Mouse (Mus musculus) limb, embryonic 11.5 days (tissue): Measurements from ENCODE around the gene Itm2b. TPM values are rescaled to one million over a fixed set of nuclear protein-coding genes. Genes with fewer than 3 reads are reported as not detected.
A peak's percentile ranks its signal among the peaks of the same experiment; 100 is the strongest.

ENCODE experiments used
- ATAC-seq: fragments of 200-750 bp; cut with Nextera tagmentation; 2 replicates; pipeline ENCODE4 v1.8.0; 2017; ENCODE audit warnings: low read depth; ENCODE audit not compliant: insufficient number of reproducible peaks, low FRiP score, low TSS enrichment
- DNase-seq: peaks from one replicate; pipeline ENCODE4 v3.0.0-alpha.2; 2015; ENCODE audit warnings: low spot score
- H3K27ac ChIP-seq: fragments of 300-500 bp; sonication (generic); replicated peaks from 2 replicates; pipeline ENCODE4 v1.5.1; 2014; ENCODE audit warnings: low read depth, mild to moderate bottlenecking, low read length
- H3K27me3 ChIP-seq: fragments of 300-500 bp; sonication (generic); 2 replicates; pipeline ENCODE4 v1.6.1; 2014; ENCODE audit warnings: mild to moderate bottlenecking, low read length, mixed read lengths; ENCODE audit not compliant: control insufficient read depth, insufficient read depth
- H3K36me3 ChIP-seq: fragments of 300-500 bp; sonication (generic); 2 replicates; pipeline ENCODE4 v1.6.1; 2014; ENCODE audit warnings: mild to moderate bottlenecking, low read length, moderate library complexity, mixed read lengths; ENCODE audit not compliant: control insufficient read depth, insufficient read depth
- H3K4me1 ChIP-seq: fragments of 300-500 bp; sonication (generic); 2 replicates; pipeline ENCODE4 v1.6.1; 2014; ENCODE audit warnings: low read length, mixed read lengths; ENCODE audit not compliant: control insufficient read depth, insufficient read depth
- H3K4me2 ChIP-seq: fragments of 300-500 bp; sonication (generic); 2 replicates; pipeline ENCODE4 v1.6.1; 2014; ENCODE audit warnings: low read depth, mild to moderate bottlenecking, moderate library complexity; ENCODE audit not compliant: severe bottlenecking
- H3K4me3 ChIP-seq: fragments of 300-500 bp; sonication (generic); 2 replicates; pipeline ENCODE4 v1.5.1; 2014; ENCODE audit warnings: low read depth, low read length
- H3K9ac ChIP-seq: fragments of 300-500 bp; sonication (generic); 2 replicates; pipeline ENCODE4 v1.6.1; 2014; ENCODE audit warnings: mild to moderate bottlenecking, low read length
- H3K9me3 ChIP-seq: fragments of 300-500 bp; sonication (generic); 2 replicates; pipeline ENCODE4 v1.6.1; 2016; ENCODE audit warnings: low read length; ENCODE audit not compliant: control insufficient read depth
- WGBS: fragments of 180-500 bp; shearing (Covaris S2); extraction: QIAGEN DNeasy Blood & Tissue Kit; methylation state at CpG from one replicate; pipeline ENCODE4 v1.1.7; 2014; 5-methylcytosine and 5-hydroxymethylcytosine counted together
- polyA plus RNA-seq: library from polyadenylated mRNA; unstranded; fragments of >200 nt; fragmentation: Nextera tagmentation; extraction: Ambion mirVana; gene quantifications from 2 replicates; pipeline ENCODE4 v1.2.1, GENCODE M21; 2014

Gene Itm2b
- polyA plus RNA-seq, result 335 and 352 TPM in 2 replicates

- Histone ChIP-seq H3K4me2 (peak within 1 kb of the TSS; percentile 37), H3K27me3 (no peaks in the 10 kb centered on the region), H3K4me3 (peak within 1 kb of the TSS; percentile 94), H3K9me3 (no peaks in the 10 kb centered on the region), H3K4me1 (peaks cover 9% of the 10 kb centered on the region), H3K36me3 (no peaks in the 10 kb centered on the region), H3K27ac (peak within 1 kb of the TSS; percentile 88), H3K9ac (peak within 1 kb of the TSS; percentile 94)
- DNase-seq (peak; percentile 93), ATAC-seq (peak; percentile 93)
- WGBS, result 1% methylated on average over 60 of the region's 62 CpGs
Measured at GRCm38 (mm10) chr14:73384913-73385719, at the start of gene Itm2b. TSS of gene Itm2b (minus strand) at chr14:73385289.

DNA sequence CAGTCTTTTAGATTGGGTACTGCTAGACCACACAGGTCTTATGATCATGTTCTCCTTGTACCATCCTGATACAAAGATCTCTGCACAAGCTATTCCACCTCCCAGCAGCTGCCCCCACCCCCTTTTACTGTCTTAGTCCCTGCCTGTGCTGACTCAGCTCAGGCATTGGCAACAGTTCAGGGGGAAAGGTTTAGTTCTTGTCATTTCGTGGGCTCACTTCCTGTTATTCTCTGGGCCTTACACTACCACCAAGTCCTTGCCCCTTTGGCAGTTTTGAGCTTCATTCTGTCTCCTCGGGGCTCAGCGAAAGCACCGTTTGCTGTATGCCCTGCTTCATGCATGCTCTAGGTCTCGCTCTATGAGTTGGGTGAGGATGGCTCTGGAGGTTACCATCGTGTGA lies 48.4 kb upstream of the Itm2b start:
- Histone ChIP-seq H3K36me3 (no peaks in the 10 kb centered on the region), H3K9ac (no peak overlapping the region), H3K4me2 (no peak overlapping the region), H3K27me3 (no peaks in the 10 kb centered on the region), H3K4me3 (no peak overlapping the region), H3K9me3 (no peaks in the 10 kb centered on the region), H3K27ac (no peak overlapping the region), H3K4me1 (no peaks in the 10 kb centered on the region)
- WGBS, result 85% methylated on average over 6 of the region's 6 CpGs
- ATAC-seq (no peak), DNase-seq (no peak)

DNA sequence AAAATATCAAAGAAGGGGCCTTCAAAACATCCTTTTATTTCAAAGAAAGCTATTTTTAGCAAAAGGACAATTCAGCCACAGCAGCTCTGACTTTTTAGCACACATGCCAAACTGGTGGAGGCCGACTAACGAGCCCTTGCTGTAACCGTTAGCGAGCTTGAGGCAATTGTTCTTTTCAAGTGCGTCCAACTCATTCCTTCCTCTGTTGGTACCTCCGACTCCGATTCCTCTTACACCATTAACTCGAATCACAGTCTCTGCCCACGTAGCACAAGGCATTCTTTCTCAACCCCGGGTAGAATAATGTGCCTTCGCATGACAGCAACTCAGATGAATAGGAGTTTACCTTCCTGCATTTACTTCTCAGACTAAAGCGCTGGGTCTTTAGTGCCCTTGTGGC lies 45.5 kb upstream of the Itm2b start:
- Histone ChIP-seq H3K36me3 (no peaks in the 10 kb centered on the region), H3K4me1 (peaks cover 2% of the 10 kb centered on the region; the same call in 1 of the 2 replicates), H3K4me2 (no peak overlapping the region), H3K9me3 (no peaks in the 10 kb centered on the region), H3K27ac (no peak overlapping the region), H3K4me3 (no peak overlapping the region), H3K9ac (no peak overlapping the region), H3K27me3 (no peaks in the 10 kb centered on the region)
- 43% methylated on average over 12 of the region's 12 CpGs for WGBS
- no peak for DNase-seq
- ATAC-seq, result no peak

GRCm38 (mm10) chr14:73425571-73426041 lies 40.5 kb upstream of the Itm2b start:
- Histone ChIP-seq H3K27ac (no peak overlapping the region; the same call in 1 of the 2 replicates), H3K9ac (no peak overlapping the region), H3K9me3 (no peaks in the 10 kb centered on the region), H3K27me3 (no peaks in the 10 kb centered on the region), H3K36me3 (no peaks in the 10 kb centered on the region), H3K4me3 (no peak overlapping the region), H3K4me1 (peaks cover 6% of the 10 kb centered on the region), H3K4me2 (no peak overlapping the region)
- ATAC-seq, result no peak
- DNase-seq, result no peak
- 17% methylated on average over 2 of the region's 2 CpGs for WGBS

- no peaks in the 10 kb centered on the region for H3K36me3 ChIP-seq
- ATAC-seq, result no peak
- H3K9ac ChIP-seq, result no peak overlapping the region
- H3K9me3 ChIP-seq, result no peaks in the 10 kb centered on the region
- H3K4me2 ChIP-seq, result no peak overlapping the region
- no peak overlapping the region for H3K4me3 ChIP-seq
- peaks cover 6% of the 10 kb centered on the region for H3K4me1 ChIP-seq
- WGBS, result 21% methylated on average over 6 of the region's 6 CpGs
- H3K27me3 ChIP-seq, result no peaks in the 10 kb centered on the region
- H3K27ac ChIP-seq, result no peak overlapping the region
- DNase-seq, result no peak
Measured at GRCm38 (mm10) chr14:73424961-73425360, 39.9 kb upstream of the Itm2b start.

DNA sequence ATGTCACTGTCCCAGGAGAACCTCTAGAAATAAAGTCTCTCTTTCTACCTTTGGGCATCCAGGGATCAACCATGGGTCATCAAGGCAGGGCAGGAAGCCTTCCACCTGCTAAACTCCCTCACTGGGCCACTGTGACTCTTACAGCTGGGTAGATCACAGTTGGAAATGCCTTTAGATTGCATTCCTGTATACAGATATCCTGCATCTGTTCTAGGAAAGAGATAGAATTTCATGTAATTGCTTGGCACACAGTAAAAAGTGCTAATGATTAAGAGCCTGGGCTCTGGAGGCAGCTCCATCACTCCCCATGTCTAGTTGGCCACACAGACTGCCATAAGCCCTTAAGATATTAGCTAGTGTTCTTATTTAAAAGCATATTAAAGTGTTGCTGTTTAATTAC lies 38.5 kb upstream of the Itm2b start:
- Histone ChIP-seq H3K4me2 (no peak overlapping the region), H3K27me3 (no peaks in the 10 kb centered on the region), H3K27ac (no peak overlapping the region), H3K4me1 (peaks cover 9% of the 10 kb centered on the region), H3K9ac (no peak overlapping the region), H3K36me3 (no peaks in the 10 kb centered on the region), H3K4me3 (no peak overlapping the region), H3K9me3 (no peaks in the 10 kb centered on the region)
- ATAC-seq (peak; percentile 53; the same call in 1 of the 2 replicates), DNase-seq (no peak)

DNA sequence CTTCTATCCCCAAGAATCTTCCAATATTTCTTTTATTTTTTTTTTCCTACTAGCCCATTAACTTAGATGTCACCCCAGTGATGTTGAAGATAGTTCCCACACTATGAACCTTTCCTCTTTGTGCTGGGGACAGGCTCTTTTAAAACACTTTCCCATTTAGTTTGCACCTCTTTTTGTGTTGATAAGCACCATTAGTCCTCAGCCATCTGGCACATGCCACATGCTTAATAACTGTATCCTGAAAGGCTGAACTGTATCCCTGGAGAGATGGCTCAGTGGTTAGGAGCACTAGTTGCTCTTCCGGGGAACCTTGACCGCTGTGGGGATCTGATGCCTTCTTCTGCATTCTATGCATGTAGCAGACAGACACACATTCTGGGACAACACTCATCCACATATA lies 37.5 kb upstream of the Itm2b start:
- Histone ChIP-seq H3K36me3 (no peaks in the 10 kb centered on the region), H3K27ac (no peak overlapping the region), H3K4me2 (no peak overlapping the region), H3K27me3 (no peaks in the 10 kb centered on the region), H3K4me1 (peaks cover 9% of the 10 kb centered on the region), H3K9ac (no peak overlapping the region), H3K4me3 (no peak overlapping the region), H3K9me3 (no peaks in the 10 kb centered on the region)
- DNase-seq (no peak), ATAC-seq (no peak)
- 96% methylated on average over 2 of the region's 2 CpGs for WGBS

- Histone ChIP-seq H3K9me3 (no peaks in the 10 kb centered on the region), H3K27me3 (no peaks in the 10 kb centered on the region), H3K4me1 (peaks cover 11% of the 10 kb centered on the region), H3K4me3 (no peak overlapping the region), H3K4me2 (no peak overlapping the region), H3K9ac (no peak overlapping the region), H3K36me3 (no peaks in the 10 kb centered on the region), H3K27ac (no peak overlapping the region)
- no peak for ATAC-seq
- WGBS, result 86% methylated on average over 9 of the region's 9 CpGs
- no peak for DNase-seq
Measured at GRCm38 (mm10) chr14:73421580-73421979, 36.5 kb upstream of the Itm2b start.
